Mouse (Mus musculus): ENCODE results near the gene Myrf. TPM values are rescaled to one million over a fixed set of nuclear protein-coding genes. Genes with fewer than 3 reads are reported as not detected.

The Myrf gene
- polyA plus RNA-seq, 1 experiment from 2014 or later = 0.75 TPM

DNA sequence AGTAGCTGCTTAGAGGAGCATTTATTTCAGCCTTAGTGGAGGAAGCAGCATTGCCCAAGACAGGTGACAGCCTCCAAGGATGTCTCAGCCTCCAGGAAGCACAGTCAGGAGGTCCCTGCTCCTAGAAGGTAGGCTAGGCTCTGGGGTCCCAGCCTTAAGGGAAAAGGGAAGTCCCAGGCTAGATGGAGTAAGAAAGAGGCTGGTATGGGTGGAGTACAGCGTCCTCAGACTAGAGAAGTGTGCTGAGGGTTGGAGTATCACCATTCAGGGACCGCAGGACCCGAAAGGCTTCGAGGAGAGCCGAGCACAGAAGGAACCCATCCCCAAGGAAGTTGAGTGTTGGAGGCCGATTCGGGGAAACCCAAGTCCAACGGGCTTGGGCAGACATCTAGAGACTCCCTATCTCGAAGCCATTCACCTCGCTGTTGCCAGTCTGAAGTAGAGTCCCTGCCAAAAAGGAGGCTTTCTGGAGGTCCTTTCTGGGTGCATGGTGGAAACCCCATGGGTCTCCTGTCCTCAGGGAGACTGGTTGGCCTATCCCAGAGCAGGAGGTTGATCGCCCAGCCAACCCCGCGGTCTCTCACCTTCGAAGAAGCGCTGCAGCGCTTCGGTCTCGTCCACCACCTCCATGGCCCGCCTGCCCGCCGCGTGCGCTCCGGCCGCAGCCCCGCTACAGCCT lies 434 bp downstream of the Myrf start:
- Histone ChIP-seq H3K9ac (replicated peaks; ENCODE audit: low read length) (peak overlapping the region; percentile 48), H3K4me1 (ENCODE audit: control insufficient read depth, insufficient read depth, low read length) (0 out of 2 replicates have a peak, but pooled peaks cover 3% of the 10 kb centered on the region), H3K36me3 (ENCODE audit: control insufficient read depth, insufficient read depth, low read length) (no peaks in the 10 kb centered on the region), H3K9me3 (ENCODE audit: control insufficient read depth, low read length) (no peaks in the 10 kb centered on the region), H3K27me3 (ENCODE audit: control insufficient read depth, insufficient read depth, low read length) (peaks cover 3% of the 10 kb centered on the region; the same call in 1 of the 2 replicates), H3K4me3 (replicated peaks; ENCODE audit: low read depth, low read length) (peak overlapping the region; percentile 37), H3K27ac (replicated peaks; ENCODE audit: low read depth, low read length) (no peak overlapping the region), H3K4me2 (ENCODE audit: low read length) (peak overlapping the region; percentile 64)
- ATAC-seq (ENCODE audit: low FRiP score, low TSS enrichment) (peak; percentile 3; the same call in 1 of the 2 replicates), DNase-seq (no peak)
- 5% methylated on average over 26 of the region's 26 CpGs for WGBS

DNA sequence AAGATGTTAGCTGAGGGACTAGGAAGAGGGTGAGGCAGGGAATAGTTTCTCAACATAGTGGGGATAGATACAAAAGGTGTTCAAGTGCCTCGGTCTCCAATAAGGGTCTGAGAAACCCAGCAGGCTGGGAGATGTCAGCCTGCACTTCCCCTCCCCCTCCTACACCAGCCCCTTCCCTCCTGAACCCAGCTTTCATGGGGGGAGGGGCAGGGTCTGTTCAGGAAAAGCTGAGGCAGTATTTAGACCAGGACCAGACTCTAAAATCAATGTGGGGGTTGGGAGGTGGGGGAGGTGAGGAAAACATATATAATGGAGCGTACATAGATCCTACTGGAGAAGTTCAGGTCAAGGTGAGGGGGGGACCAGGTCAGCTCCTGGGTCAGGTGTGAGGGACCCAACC lies 1.1 kb downstream of the Myrf start:
- 0 out of 2 replicates have a peak, but pooled peaks cover 3% of the 10 kb centered on the region for H3K4me1 ChIP-seq (ENCODE audit: control insufficient read depth, insufficient read depth, low read length)
- H3K27ac ChIP-seq (replicated peaks; ENCODE audit: low read depth, low read length) = no peak overlapping the region
- no peak for ATAC-seq (ENCODE audit: low FRiP score, low TSS enrichment)
- H3K4me3 ChIP-seq (replicated peaks; ENCODE audit: low read depth, low read length) = no peak overlapping the region
- no peaks in the 10 kb centered on the region for H3K36me3 ChIP-seq (ENCODE audit: control insufficient read depth, insufficient read depth, low read length)
- WGBS = 43% methylated on average over 2 of the region's 2 CpGs
- no peak overlapping the region for H3K9ac ChIP-seq (replicated peaks; ENCODE audit: low read length)
- no peaks in the 10 kb centered on the region for H3K9me3 ChIP-seq (ENCODE audit: control insufficient read depth, low read length)
- DNase-seq = no peak
- H3K4me2 ChIP-seq (ENCODE audit: low read length) = no peak overlapping the region
- H3K27me3 ChIP-seq (ENCODE audit: control insufficient read depth, insufficient read depth, low read length) = peaks cover 3% of the 10 kb centered on the region; the same call in 1 of the 2 replicates

DNA sequence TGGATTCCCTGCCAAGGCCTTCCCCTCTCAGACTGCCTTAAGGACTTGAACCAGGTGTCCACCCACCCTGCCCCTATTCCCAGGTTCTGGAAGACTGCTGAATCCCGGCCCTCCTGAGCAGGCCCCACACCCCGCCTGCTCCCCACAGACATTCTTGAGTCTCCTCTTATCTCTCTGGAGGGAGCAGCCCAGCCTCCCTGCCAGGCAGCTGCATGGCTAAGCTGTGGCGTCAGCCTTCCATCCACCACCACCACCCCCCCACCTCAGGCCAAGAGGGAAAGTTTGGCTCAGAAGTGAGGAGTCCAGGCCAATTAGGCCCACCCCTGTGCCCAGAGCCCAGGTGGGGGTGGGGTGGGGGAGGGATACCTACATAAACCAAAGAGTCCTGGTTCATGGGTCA lies 2.1 kb downstream of the Myrf start:
- Histone ChIP-seq H3K36me3 (ENCODE audit: control insufficient read depth, insufficient read depth, low read length) (no peaks in the 10 kb centered on the region), H3K9me3 (ENCODE audit: control insufficient read depth, low read length) (no peaks in the 10 kb centered on the region), H3K4me1 (ENCODE audit: control insufficient read depth, insufficient read depth, low read length) (0 out of 2 replicates have a peak, but pooled peaks cover 3% of the 10 kb centered on the region), H3K4me3 (replicated peaks; ENCODE audit: low read depth, low read length) (no peak overlapping the region), H3K27ac (replicated peaks; ENCODE audit: low read depth, low read length) (no peak overlapping the region), H3K27me3 (ENCODE audit: control insufficient read depth, insufficient read depth, low read length) (peaks cover 3% of the 10 kb centered on the region; the same call in 1 of the 2 replicates), H3K9ac (replicated peaks; ENCODE audit: low read length) (no peak overlapping the region), H3K4me2 (ENCODE audit: low read length) (no peak overlapping the region)
- 55% methylated on average over 3 of the region's 3 CpGs for WGBS
- ATAC-seq (ENCODE audit: low FRiP score, low TSS enrichment) (no peak), DNase-seq (no peak)

- peaks cover 3% of the 10 kb centered on the region; the same call in 1 of the 2 replicates for H3K27me3 ChIP-seq (ENCODE audit: control insufficient read depth, insufficient read depth, low read length)
- H3K4me2 ChIP-seq (ENCODE audit: low read length) = no peak overlapping the region
- H3K4me1 ChIP-seq (ENCODE audit: control insufficient read depth, insufficient read depth, low read length) = 0 out of 2 replicates have a peak, but pooled peaks cover 3% of the 10 kb centered on the region
- no peak overlapping the region for H3K4me3 ChIP-seq (replicated peaks; ENCODE audit: low read depth, low read length)
- no peak for DNase-seq
- no peak overlapping the region for H3K27ac ChIP-seq (replicated peaks; ENCODE audit: low read depth, low read length)
- 86% methylated on average over 9 of the region's 9 CpGs for WGBS
- H3K36me3 ChIP-seq (ENCODE audit: control insufficient read depth, insufficient read depth, low read length) = no peaks in the 10 kb centered on the region
- H3K9ac ChIP-seq (replicated peaks; ENCODE audit: low read length) = no peak overlapping the region
- no peak for ATAC-seq (ENCODE audit: low FRiP score, low TSS enrichment)
- H3K9me3 ChIP-seq (ENCODE audit: control insufficient read depth, low read length) = no peaks in the 10 kb centered on the region
Measured at GRCm38 (mm10) chr19:10235784-10236565, 4.6 kb downstream of the Myrf start.

DNA sequence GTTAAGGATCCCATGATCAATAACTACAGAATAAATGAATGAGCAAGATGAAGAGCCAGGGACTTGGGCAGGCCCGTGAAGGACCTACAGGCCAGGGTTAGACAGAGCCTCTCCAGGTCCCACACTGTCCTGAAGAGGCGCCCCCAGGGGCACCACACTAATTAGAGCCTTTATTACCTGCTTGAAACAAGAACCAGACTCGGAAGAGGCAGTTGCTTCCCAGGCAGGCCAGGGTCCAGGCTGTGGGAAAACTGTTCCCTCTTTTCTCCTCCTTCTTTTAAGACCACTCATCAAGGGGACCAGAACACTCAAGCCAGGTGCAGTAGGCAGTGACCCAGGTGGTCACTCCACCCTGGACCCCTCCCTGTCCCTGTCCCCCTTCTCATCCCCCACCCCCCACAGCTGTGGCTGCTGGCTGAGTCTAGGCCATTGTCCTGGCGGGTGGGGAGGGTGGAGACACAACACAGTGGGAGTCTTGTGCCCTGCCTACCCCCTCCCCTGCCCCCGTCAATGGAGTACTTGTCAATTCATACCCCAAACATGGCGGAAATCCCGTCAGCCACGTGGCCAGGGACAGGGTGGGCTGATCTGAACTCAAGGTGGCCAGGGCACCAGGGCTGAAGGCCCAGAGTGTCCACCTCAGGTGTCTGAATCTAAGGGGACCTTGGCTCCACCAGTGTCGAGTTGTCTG lies 8.1 kb downstream of the Myrf start:
- ATAC-seq (ENCODE audit: low FRiP score, low TSS enrichment) (no peak; the same call in 1 of the 2 replicates), DNase-seq (no peak)
- no peaks in the 10 kb centered on the region for H3K27me3 ChIP-seq (ENCODE audit: control insufficient read depth, insufficient read depth, low read length)
- WGBS = 30% methylated on average over 9 of the region's 9 CpGs
- no peak overlapping the region for H3K9ac ChIP-seq (replicated peaks; ENCODE audit: low read length)
- no peaks in the 10 kb centered on the region for H3K4me1 ChIP-seq (ENCODE audit: control insufficient read depth, insufficient read depth, low read length)
- no peak overlapping the region for H3K27ac ChIP-seq (replicated peaks; ENCODE audit: low read depth, low read length)
- no peak overlapping the region for H3K4me2 ChIP-seq (ENCODE audit: low read length)
- no peaks in the 10 kb centered on the region for H3K36me3 ChIP-seq (ENCODE audit: control insufficient read depth, insufficient read depth, low read length)
- no peak overlapping the region for H3K4me3 ChIP-seq (replicated peaks; ENCODE audit: low read depth, low read length)
- H3K9me3 ChIP-seq (ENCODE audit: control insufficient read depth, low read length) = no peaks in the 10 kb centered on the region

DNA sequence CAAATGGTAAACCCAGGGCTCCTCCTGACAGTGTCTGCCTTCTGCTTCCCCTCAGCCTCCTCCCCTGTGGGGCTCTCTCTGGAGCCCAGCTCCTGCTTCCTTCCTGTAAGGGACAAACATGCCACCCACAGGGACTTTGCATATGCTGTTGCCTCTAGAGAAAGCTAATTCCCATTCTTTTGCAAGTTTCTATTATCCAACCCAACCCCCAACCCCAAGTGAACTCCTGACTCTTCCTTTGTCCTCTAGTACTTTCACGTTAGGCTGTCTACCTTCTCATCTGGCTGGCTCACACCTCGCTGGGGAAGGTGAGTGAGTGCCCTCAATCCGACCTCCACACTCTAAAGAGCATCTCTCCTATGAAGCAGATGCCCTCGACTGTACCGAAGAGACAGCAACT lies 8.7 kb downstream of the Myrf start:
- no peak overlapping the region for H3K4me2 ChIP-seq (ENCODE audit: low read length)
- ATAC-seq (ENCODE audit: low FRiP score, low TSS enrichment) (no peak), DNase-seq (no peak)
- H3K9me3 ChIP-seq (ENCODE audit: control insufficient read depth, low read length) = no peaks in the 10 kb centered on the region
- no peaks in the 10 kb centered on the region for H3K4me1 ChIP-seq (ENCODE audit: control insufficient read depth, insufficient read depth, low read length)
- WGBS = 11% methylated on average over 5 of the region's 5 CpGs
- H3K27me3 ChIP-seq (ENCODE audit: control insufficient read depth, insufficient read depth, low read length) = no peaks in the 10 kb centered on the region
- no peak overlapping the region for H3K27ac ChIP-seq (replicated peaks; ENCODE audit: low read depth, low read length)
- no peak overlapping the region for H3K4me3 ChIP-seq (replicated peaks; ENCODE audit: low read depth, low read length)
- H3K36me3 ChIP-seq (ENCODE audit: control insufficient read depth, insufficient read depth, low read length) = no peaks in the 10 kb centered on the region
- no peak overlapping the region for H3K9ac ChIP-seq (replicated peaks; ENCODE audit: low read length)

GRCm38 (mm10) chr19:10231016-10231415 lies 9.5 kb downstream of the Myrf start:
- 5% methylated on average over 7 of the region's 7 CpGs for WGBS

DNA sequence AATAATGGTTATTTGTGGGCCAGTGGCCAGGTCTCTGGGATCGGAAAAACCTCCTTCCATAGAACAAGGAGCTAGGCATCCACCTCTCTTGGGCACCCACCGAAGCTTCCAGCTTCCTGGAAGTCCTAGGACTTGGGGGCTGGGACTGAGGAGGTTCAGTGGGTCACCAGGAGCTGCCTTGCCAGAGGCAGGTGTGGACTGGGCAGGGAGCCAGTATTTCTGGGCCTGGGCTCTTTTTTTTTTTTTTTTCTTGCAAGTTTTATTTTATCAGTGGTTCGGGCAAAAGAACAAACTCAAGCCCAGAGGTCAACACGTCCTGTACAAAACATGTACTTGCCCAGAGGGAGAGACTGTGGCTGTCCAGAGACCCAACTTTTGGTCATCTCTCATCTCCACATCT lies 14.8 kb downstream of the Myrf start:
- WGBS = 86% methylated on average over 4 of the region's 4 CpGs
- no peak overlapping the region for H3K27ac ChIP-seq (replicated peaks; ENCODE audit: low read depth, low read length)
- no peaks in the 10 kb centered on the region for H3K9me3 ChIP-seq (ENCODE audit: control insufficient read depth, low read length)
- no peak for DNase-seq
- no peak overlapping the region for H3K4me2 ChIP-seq (ENCODE audit: low read length)
- H3K4me1 ChIP-seq (ENCODE audit: control insufficient read depth, insufficient read depth, low read length) = 0 out of 2 replicates have a peak, but pooled peaks cover 4% of the 10 kb centered on the region
- H3K36me3 ChIP-seq (ENCODE audit: control insufficient read depth, insufficient read depth, low read length) = no peaks in the 10 kb centered on the region
- no peak for ATAC-seq (ENCODE audit: low FRiP score, low TSS enrichment)
- no peak overlapping the region for H3K4me3 ChIP-seq (replicated peaks; ENCODE audit: low read depth, low read length)
- no peak overlapping the region for H3K9ac ChIP-seq (replicated peaks; ENCODE audit: low read length)
- H3K27me3 ChIP-seq (ENCODE audit: control insufficient read depth, insufficient read depth, low read length) = no peaks in the 10 kb centered on the region

More at GRCm38 (mm10) chr19:10231016-10231415, 9.5 kb downstream of the Myrf start:
- H3K27ac ChIP-seq (replicated peaks; ENCODE audit: low read depth, low read length) = no peak overlapping the region
- H3K9me3 ChIP-seq (ENCODE audit: control insufficient read depth, low read length) = no peaks in the 10 kb centered on the region
- no peaks in the 10 kb centered on the region for H3K36me3 ChIP-seq (ENCODE audit: control insufficient read depth, insufficient read depth, low read length)
- DNase-seq = no peak
- H3K4me1 ChIP-seq (ENCODE audit: control insufficient read depth, insufficient read depth, low read length) = no peaks in the 10 kb centered on the region
- no peak overlapping the region for H3K9ac ChIP-seq (replicated peaks; ENCODE audit: low read length)
- no peaks in the 10 kb centered on the region for H3K27me3 ChIP-seq (ENCODE audit: control insufficient read depth, insufficient read depth, low read length)
- H3K4me2 ChIP-seq (ENCODE audit: low read length) = no peak overlapping the region
- no peak for ATAC-seq (ENCODE audit: low FRiP score, low TSS enrichment)
- no peak overlapping the region for H3K4me3 ChIP-seq (replicated peaks; ENCODE audit: low read depth, low read length)
